Mouse (Mus musculus): ENCODE data around the gene Dusp22.

The Dusp22 gene

DNA sequence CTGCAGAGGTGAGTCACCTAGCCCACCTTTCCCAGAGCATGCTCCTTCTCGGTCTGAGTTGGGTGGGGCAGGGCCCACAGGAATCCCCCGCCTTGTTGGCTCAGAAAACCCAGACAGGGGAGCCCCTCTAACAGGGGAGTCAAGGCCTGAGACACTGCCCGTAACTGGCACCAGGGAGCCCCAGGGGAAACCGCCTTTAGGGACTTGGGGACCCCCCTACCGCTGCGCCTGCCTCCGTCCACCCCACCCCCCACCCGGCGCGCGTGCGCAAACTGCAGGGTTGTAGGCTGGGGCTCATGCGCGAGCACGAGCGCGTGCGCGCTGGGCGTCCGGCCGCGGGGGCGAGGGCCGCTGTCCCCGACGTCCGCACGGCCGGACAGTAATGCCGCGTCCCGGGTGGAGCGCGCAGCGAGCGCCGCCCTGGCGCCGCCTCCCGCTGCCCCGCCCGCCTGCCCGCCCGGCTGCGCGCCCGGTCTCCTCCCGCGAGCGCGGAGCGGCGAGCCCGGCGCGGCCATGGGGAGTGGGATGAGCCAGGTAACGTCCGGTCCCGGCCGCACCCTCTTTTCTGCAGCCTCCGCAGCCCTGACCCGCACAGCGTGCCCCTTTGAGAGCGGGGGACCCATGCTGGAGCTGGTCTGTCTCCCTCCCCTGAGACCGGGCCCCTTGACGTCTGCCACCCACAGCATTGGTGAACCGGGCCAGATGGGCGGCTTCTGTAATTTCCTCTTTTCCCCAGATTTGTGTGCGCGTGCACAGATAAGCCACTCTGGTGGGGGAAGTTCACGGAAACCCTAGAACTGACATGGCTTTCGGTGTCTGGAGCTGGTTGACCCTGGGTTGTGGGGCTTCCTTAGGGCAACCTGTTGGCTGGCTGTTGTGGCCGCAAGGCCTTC lies at the start of gene Dusp22:
TSS of gene Dusp22 (plus strand) at position 387 of the 893 bp plus-strand sequence.
- DNase-seq (ENCODE audit: low spot score in 2 of 2), result peak; percentile 37 to 85

DNA sequence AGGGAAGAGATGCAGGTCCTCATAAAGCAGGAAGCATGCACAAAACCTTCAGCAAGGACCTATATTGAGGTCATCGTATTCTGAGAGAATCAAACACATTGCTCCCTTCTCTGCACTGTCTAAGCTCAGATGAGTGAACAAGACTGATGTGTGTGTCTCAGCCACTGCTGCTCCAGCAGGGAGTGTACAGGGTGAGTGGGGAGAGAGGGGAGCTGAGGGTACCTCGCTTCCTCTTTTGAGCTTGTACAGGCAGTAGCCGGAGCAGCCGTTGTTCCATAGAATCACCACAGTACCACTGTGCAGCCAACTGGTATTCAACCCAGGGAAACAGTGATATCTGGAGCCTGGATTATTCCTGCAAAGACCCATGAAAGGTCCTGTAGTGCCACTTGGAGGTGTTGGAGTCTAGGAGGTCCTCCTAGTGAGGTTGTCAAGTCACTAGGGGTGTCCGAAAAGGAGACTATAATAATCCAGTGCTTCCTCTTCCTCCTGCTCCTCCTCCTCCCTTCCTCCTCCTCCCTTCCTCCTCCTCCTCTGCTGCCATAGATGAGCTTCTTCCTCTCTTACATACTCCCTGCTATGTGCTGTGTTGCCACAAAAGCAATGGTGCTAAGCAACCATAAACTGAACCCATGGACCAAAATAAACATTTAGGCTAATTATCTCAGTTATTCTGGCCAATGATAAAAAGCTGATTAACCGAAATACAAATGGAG lies 47.6 kb upstream of the Dusp22 start:
- DNase-seq (ENCODE audit: low spot score in 2 of 2), result no peak

GRCm38 (mm10) chr13:30619684-30620083 lies 40.1 kb upstream of the Dusp22 start:
- no peak for DNase-seq (ENCODE audit: low spot score in 2 of 2)

GRCm38 (mm10) chr13:30628195-30629048 lies 31.4 kb upstream of the Dusp22 start:
- DNase-seq (ENCODE audit: low spot score in 2 of 2), result peak; percentile 14 to 19

DNA sequence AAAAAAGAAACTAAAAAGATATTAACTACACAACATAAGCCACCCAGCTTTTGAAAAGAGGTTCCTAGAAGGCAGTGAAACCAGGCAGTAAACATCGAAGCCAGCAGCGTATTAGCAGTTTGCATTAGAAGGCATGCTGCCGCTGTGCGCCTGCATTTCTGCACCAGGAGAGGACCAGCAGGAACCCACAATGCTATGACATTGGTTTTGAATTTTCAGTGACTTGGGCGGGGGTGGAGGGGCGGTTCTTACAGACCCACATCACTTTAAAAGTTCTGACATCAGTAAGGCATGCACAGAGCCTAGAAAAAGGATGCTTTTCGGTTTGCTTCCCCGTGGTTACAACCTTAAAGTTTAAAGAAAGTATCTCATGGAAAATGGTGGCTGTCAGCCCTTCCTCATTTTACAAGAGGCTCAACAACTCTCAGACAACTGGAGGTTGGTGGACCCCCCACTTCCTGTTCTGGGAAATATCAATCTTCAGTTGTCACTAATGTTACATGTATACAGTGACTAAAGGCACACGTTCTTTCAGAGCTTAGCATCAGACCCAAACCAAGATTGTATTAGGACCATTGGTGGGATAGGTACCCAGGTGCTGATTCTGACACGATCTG lies 29.9 kb upstream of the Dusp22 start:
- DNase-seq (ENCODE audit: low spot score in 2 of 2), result no peak

DNA sequence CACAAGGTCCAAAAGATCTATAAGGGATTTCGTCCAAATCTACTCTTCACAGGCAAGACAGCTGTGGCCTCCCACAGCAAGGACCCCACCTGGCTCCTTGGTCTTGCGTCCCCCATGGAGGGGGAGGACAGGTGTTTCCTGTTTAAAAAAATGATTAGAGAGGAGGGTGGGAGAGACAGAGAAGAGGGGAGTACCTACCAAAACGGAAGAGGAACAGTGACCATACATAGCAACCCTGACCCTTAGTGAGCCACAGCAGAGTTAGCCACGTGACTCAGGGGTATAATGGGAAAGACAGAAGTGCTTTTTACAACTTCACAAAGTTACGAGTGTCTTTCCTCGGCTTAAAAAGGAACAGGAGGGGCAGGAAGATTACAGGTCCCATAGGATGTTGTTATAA lies 26.8 kb upstream of the Dusp22 start:
- no peak for DNase-seq (ENCODE audit: low spot score in 2 of 2)

GRCm38 (mm10) chr13:30636453-30636852 lies 23.3 kb upstream of the Dusp22 start:
- no peak for DNase-seq (ENCODE audit: low spot score in 2 of 2)

DNA sequence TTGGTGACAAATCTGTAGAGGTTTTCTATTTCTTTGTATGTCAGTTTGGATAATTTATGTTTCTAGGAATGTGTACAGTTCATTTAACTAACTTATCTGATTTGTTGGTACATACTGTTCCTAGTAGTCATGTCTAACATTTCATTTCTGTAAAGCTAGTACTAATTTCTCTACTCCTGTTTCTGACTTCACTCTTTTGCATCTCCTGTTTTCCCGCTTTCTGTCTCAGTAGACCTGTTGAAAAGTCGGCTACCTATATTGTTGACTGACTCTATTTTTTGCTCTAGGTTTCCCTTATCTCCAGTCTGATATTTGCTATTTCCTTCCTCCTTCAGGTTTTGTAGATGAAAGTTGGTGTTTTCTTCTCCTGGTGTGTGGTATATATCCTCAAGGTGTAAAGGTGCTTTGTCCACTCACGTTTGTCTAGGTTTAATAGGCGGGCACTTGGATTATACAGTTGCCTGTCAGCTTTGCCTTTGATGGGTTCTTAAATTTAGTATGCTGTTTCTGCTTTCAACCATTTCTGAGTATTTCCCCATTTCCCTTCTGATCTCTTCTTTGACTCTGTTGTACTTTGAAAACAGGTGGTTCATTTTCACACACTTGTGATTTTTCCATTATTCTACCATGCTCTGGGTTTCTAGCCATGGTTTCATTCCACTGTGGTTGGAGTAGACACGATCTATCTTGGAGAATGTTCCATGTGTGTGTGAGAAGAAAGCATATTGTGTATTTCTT lies 21.3 kb upstream of the Dusp22 start:
- no peak for DNase-seq (ENCODE audit: low spot score in 2 of 2)

- no peak for DNase-seq (ENCODE audit: low spot score in 2 of 2)
Measured at GRCm38 (mm10) chr13:30642053-30642452, 17.7 kb upstream of the Dusp22 start.

DNA sequence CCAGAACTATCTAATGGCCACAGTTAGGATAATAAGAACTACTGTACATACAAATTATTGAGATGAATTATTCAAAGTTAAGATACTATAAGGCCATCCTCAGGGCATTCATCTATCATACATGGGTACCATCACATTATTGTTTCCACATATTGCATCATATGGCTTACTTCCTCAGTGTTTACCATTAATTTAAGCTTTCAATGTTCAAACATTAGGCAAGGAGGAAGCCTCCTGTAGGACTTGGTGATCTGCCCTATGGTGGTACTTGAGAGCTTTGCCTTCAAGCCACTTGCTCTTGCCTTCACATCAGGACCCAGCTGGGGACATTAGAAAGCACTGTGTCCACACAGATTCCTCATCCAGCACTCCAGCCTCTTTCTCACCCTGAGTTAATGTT lies 11.3 kb upstream of the Dusp22 start:
- no peak for DNase-seq (ENCODE audit: low spot score in 2 of 2)

- DNase-seq (ENCODE audit: low spot score in 2 of 2), result no peak
Measured at GRCm38 (mm10) chr13:30649197-30649596, 10.6 kb upstream of the Dusp22 start.

DNA sequence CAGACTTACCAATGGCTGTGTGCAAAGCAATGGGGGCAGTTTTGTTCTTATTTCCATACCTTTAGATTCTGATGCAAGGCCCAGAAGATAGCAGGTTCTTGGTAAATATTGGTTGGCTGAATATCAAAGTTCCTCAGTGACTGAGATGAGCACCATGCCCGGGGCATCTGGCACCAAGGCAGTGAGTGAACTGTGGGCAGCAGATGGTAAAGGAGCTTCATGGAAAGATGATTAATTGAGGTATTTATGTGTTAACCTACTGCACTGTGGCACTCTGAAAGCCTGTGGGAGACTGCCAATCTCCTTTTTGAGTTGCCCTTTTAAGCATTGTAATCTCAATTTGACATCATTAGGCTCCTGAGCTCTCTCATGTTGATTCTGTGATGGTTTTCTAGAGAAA lies 9.1 kb upstream of the Dusp22 start:
- DNase-seq (ENCODE audit: low spot score in 2 of 2), result no peak

GRCm38 (mm10) chr13:30653051-30653450 lies 6.7 kb upstream of the Dusp22 start:
- no peak for DNase-seq (ENCODE audit: low spot score in 2 of 2)

DNA sequence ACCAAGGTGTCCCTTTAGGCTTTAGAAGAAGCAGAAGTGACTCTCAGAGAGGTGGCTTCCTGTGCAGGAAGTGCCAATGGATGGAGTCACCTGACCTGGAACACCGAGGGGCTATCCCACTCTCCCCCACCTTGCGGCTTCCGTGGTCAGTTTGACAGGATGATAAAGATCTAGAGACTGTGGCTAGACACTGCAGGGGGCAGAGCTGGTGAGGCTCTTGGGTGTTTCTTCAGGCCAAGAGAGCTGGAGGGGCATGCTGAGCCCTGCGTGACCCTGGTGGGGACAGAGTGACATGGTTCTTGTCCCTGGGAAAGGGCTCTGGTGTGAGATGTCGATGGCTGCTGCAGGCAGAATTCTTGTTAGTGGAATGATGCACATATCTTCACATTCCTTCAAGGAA lies 5.3 kb upstream of the Dusp22 start:
- no peak for DNase-seq (ENCODE audit: low spot score in 2 of 2)

DNA sequence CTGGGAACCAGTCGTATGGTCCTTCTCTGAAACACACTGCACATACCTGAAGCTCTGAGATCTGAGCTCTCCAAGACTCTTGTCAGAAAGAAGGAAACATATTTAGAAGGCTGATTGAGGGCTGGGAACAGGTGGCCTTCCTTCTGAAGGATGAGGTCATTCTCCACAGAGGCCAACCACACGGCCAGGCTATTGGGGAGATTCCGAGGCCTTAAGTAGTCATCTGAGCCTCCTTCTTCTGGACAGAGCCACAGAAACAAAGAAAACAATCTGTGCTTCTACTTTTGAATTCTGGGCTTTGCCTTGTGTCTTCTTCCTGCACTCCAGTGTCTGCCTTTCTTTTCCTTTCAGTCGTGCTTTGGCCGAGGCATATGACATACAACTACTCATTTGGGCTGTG lies 2.9 kb upstream of the Dusp22 start:
- no peak for DNase-seq (ENCODE audit: low spot score in 2 of 2)

- no peak for DNase-seq (ENCODE audit: low spot score in 2 of 2)
Measured at GRCm38 (mm10) chr13:30657779-30658178, 2.0 kb upstream of the Dusp22 start.

DNA sequence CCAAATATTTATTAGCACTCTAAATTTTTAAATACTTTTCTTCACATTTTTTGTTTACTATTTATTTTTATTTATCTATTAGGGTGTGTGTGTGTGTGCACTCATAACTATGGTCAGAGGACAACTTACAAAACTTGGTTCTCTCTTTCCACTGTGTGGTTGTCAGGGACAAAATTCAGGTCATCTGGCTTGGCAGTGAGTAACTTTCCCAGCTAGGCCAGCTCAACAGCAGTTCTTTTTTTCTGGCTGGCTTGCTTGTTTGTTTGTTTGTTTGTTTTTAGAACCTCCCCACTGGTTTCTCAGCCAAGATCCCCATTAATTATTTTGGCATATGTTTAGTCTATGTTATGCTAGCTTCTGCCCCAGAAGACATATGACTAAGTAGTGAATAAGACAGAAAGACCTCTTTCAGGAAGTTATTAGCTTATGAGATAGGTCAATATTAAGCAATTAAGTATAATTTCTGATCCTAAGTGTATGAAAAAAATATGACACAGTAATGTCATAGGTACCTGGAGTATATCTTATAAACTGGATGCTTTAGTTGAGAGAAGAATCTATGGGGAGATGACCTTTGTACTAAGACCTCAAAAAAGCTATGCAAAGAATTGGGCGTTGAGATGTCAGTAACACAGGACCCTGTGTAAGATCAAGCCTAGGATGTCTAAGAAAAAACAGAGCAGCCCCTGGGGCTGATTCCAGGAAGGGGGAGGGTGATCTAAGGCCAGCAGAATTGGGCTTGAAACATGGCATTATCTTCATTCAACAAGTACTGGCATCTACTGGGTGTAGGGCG lies 1.4 kb upstream of the Dusp22 start:
- no peak for DNase-seq (ENCODE audit: low spot score in 2 of 2)

DNA sequence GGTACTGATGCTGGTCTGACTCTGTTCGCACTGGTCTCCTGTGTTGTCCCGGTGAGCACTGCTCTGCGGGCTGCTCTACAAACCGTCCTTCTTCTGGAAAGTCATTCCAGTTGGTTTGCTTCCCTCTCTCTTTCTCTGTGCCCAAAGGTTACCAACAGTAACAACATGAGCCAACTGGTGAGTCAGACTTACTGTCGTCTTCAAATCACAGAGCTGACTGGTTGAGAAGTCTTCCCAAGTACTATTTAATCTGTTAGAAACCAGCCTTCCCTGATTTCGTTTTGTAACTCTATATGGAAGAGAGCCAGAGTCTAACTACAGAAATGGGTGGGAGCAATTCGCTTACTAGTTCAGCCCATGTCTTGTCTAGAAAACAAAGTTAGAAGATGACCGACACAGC lies 5.5 kb downstream of the Dusp22 start:
- DNase-seq (ENCODE audit: low spot score in 2 of 2), result peak in 1 of 2 experiments; percentile 28

DNA sequence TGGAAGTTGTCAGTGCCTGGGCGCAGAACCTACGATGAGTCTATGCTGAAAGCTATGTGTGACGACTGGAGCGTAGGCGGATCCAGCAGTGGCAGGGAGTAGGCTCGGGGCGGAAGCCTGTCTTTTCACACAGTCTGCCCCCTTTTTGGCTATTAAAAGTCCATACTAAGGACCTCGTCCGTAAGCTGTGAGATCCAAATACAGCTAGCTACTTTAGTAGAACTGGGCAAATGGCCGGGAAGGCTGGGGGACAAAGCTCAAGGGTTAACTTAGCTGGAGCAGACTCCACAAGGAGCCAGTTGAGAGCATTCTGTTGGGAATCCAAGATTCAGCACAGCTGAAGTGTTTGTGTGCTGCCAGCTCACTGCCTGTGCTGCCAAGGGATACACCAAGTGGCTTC lies 6.7 kb downstream of the Dusp22 start:
- DNase-seq (ENCODE audit: low spot score in 2 of 2), result peak; percentile 52 to 80

DNA sequence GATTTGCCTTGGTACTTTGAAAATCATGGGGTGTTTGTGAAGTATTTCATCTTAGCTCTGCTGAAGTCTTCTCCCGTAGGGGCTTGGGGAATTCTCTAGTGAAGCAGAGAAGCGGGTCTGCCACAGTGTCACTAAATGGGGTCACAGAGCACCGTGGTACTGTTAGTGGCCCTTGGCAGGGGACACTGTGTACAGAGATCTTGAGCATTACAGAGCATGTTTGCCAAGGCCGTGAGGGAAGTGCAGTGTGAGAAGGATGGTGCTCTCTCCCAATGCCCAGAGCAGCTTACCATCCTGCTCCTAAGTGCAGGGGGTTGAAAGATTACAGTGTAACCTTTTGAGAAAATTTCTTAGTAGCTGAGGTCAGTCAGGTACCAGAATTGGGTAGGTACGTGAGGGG lies 8.5 kb downstream of the Dusp22 start:
- no peak for DNase-seq (ENCODE audit: low spot score in 2 of 2)
